Mouse (Mus musculus) heart, postnatal 0 days (tissue): ENCODE data around the gene Dnah3.

Source experiments
- CTCF ChIP-seq: IDR thresholded peaks from 2 replicates; pipeline ENCODE4 v1.5.1; 2016; ENCODE audit warnings: antibody characterized with exemption, control low read depth, low read depth
- EP300 ChIP-seq: IDR thresholded peaks from 2 replicates; pipeline ENCODE4 v1.6.1; 2016; ENCODE audit warnings: antibody characterized with exemption, low read depth

GRCm38 (mm10) chr7:120034566-120034965, 60.5 kb downstream of the Dnah3 start:
- TF ChIP-seq CTCF (no peak), EP300 (no peak)
